Mouse (Mus musculus) B cell, adult 2 months (primary cell): ENCODE data around the gene Msi2.

ENCODE experiments used
- DNase-seq, 2 experiments: peaks; one replicate each; pipeline ENCODE4 v3.0.0; 2022

Gene Msi2

GRCm38 (mm10) chr11:88351722-88352473 lies 366.4 kb downstream of the Msi2 start:
- no peak for DNase-seq

GRCm38 (mm10) chr11:88348690-88349089 lies 369.6 kb downstream of the Msi2 start:
- no peak for DNase-seq

GRCm38 (mm10) chr11:88348056-88348455 lies 370.3 kb downstream of the Msi2 start:
- DNase-seq, result no peak

GRCm38 (mm10) chr11:88346066-88346465 lies 372.2 kb downstream of the Msi2 start:
- no peak for DNase-seq

GRCm38 (mm10) chr11:88337926-88338325 lies 380.4 kb downstream of the Msi2 start:
- DNase-seq, result no peak

- no peak for DNase-seq
These were observed 383.4 kb downstream of the Msi2 start for GRCm38 (mm10) chr11:88334893-88335292.

- DNase-seq, result no peak
These were observed 385.9 kb downstream of the Msi2 start for GRCm38 (mm10) chr11:88332309-88332934.

- no peak for DNase-seq
These were observed 386.6 kb downstream of the Msi2 start for GRCm38 (mm10) chr11:88331722-88332121.

GRCm38 (mm10) chr11:88330799-88331198 lies 387.5 kb downstream of the Msi2 start:
- DNase-seq, result no peak

GRCm38 (mm10) chr11:88328813-88329595 lies 389.3 kb downstream of the Msi2 start:
- no peak for DNase-seq

- DNase-seq, result no peak
These were observed 391.3 kb downstream of the Msi2 start for GRCm38 (mm10) chr11:88327016-88327415.

GRCm38 (mm10) chr11:88318850-88319249 lies 399.5 kb downstream of the Msi2 start:
- DNase-seq, result no peak

GRCm38 (mm10) chr11:88315393-88315792 lies 402.9 kb downstream of the Msi2 start:
- no peak for DNase-seq

GRCm38 (mm10) chr11:88314471-88314870 lies 403.8 kb downstream of the Msi2 start:
- no peak for DNase-seq

- no peak for DNase-seq
These were observed 404.8 kb downstream of the Msi2 start for GRCm38 (mm10) chr11:88313512-88313911.

GRCm38 (mm10) chr11:88311606-88312005 lies 406.7 kb downstream of the Msi2 start:
- no peak for DNase-seq

GRCm38 (mm10) chr11:88310773-88311172 lies 407.5 kb downstream of the Msi2 start:
- no peak for DNase-seq

- no peak for DNase-seq
These were observed 409.1 kb downstream of the Msi2 start for GRCm38 (mm10) chr11:88309059-88309700.

GRCm38 (mm10) chr11:88307616-88308543 lies 410.4 kb downstream of the Msi2 start:
- DNase-seq, result peak; percentile 27 to 34

- no peak for DNase-seq
These were observed 412.6 kb downstream of the Msi2 start for GRCm38 (mm10) chr11:88305759-88306158.

GRCm38 (mm10) chr11:88301619-88302018 lies 416.7 kb downstream of the Msi2 start:
- no peak for DNase-seq

- no peak for DNase-seq
These were observed 419.0 kb downstream of the Msi2 start for GRCm38 (mm10) chr11:88299345-88299744.
